Mouse (Mus musculus) layer of hippocampus, adult 11-12 months (tissue): ENCODE results near the gene Tmem231.
A peak's percentile ranks its signal among the peaks of the same experiment; 100 is the strongest.

Experiments used
- DNase-seq: peaks from one replicate; pipeline ENCODE4 v3.0.0; 2022; ENCODE audit warnings: low spot score

Tmem231 gene

GRCm38 (mm10) chr8:111905500-111906121, 28.1 kb downstream of the Tmem231 start:
- no peak for DNase-seq

- no peak for DNase-seq
These were observed 31.6 kb downstream of the Tmem231 start for GRCm38 (mm10) chr8:111902080-111902479.

GRCm38 (mm10) chr8:111898586-111898985, 35.1 kb downstream of the Tmem231 start:
- no peak for DNase-seq

DNA sequence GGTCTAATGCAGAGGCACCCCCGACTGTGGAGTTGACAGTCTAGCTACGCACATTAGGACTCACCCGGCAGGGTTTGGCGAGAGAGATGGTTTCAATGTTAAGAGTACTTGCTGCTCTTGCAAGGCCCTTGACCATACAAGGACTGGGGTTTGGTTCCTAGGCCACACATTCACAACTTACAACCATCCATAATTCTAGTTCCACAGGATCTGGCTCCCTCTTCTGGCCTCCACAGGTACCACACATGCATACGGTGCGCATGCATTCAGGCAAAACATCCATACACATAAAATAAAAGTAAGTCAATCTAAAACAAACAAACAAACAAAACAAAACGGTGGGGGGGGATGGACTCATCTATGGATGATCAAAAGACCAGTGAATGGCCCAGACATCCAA, 38.7 kb downstream of the Tmem231 start:
- no peak for DNase-seq

DNA sequence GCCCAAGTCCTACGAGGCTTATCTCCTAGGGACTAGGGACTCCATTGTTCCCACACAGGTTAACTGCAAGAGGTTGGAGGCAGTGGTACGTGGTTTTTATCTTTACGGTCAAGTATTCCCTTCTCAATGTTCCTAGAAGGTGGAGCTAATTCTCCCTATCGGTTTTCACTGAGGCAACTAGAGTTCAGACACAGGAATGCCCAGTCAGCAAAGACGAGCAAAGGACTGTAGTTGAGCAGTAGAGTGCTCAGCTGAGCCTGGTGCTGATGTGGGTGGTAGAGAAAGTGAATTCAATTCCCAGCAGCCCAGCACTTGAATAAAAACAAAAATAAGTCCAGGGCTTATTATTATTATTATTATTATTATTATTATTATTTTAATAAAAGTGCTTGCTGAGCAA, 41.1 kb downstream of the Tmem231 start:
- no peak for DNase-seq

- DNase-seq, result no peak
These were observed 41.7 kb downstream of the Tmem231 start for GRCm38 (mm10) chr8:111891983-111892382.

GRCm38 (mm10) chr8:111890911-111891303, 42.8 kb downstream of the Tmem231 start:
- no peak for DNase-seq

GRCm38 (mm10) chr8:111889931-111890910, 43.5 kb downstream of the Tmem231 start:
- no peak for DNase-seq

GRCm38 (mm10) chr8:111888091-111888650, 45.5 kb downstream of the Tmem231 start:
- no peak for DNase-seq

DNA sequence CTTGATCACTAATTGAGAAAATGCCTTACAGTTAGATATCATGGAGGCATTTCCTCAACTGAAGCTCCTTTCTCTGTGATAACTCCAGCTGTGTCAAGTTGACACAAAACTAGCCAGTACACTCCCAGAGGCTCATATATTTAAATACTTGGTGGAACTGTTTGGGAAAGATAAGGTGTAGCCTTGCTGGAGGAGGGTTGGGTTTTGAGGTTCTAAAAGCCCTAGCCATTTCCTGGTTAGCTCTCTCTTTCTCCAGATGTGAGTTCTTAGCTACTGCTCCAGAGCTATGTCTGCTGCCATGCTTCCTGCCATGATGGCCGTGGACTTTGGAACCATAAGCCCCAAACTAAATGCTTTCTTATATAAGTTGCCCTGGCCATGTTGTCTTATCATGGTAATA, 46.2 kb downstream of the Tmem231 start:
- DNase-seq, result no peak

DNA sequence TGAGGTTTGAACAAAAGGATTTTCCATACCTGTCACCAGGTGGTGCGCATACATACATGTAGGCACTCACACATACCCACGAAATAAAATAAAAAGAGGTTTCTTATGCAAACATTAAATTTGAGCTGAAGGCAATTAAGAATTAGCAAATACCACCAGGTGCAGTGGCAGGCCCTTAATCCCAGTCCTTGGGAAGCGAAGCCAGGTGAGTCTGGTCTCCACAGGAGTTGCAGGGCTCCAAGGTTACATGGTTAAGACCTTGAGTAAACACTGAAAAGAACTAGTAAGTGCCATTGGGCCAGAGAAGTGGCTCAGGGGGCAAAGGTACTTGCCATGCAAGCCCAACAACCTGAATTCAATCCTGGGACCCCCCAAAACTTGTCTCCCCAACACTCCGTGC, 50.1 kb downstream of the Tmem231 start:
- no peak for DNase-seq

DNA sequence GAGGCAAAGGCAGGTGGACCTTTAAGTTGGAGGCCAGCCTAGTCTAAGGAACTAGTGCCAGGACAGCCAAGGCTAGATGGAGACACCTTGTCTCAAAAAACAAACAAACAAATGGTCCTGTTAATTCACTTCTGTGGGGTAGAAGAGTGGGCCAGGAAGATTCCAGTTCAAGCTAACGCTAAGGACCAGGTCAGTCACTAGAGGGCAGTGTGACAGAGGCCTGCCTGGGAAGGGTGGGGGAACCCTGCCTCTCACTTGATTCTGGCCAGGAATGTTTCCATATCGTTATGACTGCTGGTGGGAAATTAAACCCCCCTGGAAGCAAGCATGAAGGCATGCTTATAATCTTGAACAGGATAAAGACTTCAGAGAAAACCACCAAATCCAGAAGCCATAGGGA, 52.1 kb downstream of the Tmem231 start:
- peak; percentile 38 for DNase-seq

DNA sequence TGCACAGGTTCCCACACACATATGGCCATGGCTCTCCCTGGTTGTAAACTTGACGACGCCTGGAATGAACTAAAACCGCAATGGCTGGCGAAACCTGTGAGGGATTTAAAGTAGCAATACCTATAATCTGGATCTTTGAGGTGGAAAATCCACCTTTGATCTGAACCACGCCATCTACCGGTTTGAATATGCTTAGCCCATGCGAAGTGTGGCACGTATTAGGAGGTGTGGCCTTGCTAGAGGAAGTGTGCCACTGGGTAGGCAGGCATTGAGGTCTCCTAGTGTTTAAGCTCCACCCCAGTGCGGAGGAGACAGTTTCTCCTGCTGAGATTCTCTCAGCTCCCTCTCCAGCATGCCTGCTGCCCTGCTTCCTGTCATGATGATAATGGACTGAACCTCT, 56.0 kb downstream of the Tmem231 start:
- no peak for DNase-seq

DNA sequence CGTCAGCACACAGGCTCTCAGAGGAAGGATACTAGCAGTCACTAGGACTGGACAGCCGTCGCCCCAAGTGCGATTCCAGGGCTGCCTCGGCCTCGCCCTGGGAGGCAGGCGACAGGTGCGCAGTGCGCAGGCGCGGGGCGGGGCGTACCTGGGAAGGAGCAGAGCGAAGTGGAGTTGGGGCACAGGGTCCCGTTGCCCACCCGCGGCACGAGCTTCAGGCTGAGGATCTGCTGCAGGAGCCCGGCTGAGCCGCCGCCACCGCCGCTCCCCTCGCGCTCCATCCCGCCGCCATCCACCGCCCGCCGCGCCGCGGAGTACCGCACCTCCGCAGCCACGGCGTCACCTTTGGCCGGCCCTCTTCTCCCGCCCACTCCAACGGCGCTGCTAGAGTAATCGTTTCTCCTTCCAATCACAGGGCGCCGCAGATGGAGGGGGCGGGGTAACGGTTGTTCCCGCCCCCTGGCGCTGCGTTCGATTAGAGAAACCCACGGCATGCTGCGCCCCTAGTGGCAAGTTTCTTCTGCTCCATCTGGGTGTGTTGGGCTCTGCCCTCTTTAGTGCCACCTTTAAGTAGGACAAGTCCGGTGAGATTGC, 57.2 kb downstream of the Tmem231 start, which contains the start of gene Tmem170:
TSS of gene Tmem170 (minus strand) at position 396 of the 594 bp plus-strand sequence.
- DNase-seq, result peak; percentile 99

DNA sequence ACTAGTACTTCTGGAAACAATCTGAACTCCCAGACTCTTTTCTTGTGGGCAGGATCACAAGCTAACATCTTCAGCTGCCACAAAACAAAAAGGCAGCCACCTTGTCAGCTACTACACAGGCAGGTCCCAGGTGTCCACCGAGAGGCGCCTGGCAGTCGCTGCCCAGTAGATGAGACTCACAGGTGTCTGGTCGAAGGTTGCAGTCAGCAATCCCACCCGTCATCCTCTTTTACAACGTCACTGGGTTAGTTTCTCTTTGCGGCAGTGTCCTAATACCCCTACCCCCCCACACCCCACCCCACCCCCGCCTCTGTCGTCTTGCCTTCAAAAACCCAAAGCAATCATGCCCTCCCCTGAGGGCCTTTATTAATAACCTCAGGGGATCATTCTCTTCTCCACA, 57.9 kb downstream of the Tmem231 start:
- no peak for DNase-seq

DNA sequence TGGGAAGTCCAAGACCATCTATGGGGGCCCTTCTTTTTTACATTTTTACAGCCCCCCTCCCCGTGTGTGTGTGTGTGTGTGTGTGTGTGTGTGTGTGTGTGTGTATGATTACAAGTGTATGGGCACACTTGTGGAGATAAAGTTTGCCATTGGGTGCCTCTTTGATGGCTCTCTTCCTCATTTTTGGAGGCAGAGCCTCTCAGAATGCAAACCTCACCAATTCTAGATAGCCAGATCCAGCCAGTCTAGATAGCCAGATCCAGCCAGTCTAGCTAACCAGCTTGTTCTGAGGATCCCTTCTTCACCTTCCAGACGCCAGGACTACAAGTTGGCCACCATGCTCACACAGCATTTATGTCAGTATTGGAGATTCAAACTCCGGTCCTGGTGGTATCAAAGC, 62.4 kb downstream of the Tmem231 start:
- no peak for DNase-seq

DNA sequence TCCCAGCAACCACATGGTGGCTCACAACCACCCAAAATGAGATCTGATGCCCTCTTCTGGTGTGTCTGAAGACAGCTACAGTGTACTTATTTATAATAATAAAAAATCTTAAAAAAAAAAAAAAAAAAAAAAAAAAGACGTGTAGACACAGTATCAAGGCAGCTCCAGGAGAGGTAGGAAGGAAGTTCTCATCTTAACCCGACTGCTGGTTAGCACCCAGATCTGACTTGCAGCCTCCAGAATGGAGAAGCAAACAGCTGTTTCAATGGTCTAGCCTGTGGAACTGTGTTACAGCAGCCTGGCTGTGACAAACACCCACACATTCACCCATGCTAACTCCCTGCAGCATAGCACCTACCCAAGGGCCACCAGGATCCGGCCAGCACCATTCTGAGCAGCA, 63.3 kb downstream of the Tmem231 start:
- no peak for DNase-seq

DNA sequence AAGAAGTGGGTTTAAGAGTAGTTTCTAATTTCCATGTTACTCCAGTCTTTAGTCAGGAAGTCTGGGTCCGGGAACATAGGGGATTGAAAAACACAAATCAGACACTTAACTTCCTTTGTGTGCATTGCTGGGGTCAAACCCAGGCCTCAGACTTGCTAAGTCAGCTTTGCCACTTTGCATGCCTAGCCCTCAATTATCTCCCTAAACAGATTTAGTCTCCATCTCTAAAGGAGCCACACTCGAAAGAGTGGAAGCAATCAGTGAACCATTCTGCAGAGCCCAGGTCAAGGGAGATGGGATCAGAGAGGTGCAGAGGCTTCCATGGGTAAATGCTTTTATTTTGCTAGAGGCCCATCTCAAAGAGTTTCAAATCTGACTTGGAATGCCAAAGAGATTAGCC, 65.0 kb downstream of the Tmem231 start:
- DNase-seq, result no peak

DNA sequence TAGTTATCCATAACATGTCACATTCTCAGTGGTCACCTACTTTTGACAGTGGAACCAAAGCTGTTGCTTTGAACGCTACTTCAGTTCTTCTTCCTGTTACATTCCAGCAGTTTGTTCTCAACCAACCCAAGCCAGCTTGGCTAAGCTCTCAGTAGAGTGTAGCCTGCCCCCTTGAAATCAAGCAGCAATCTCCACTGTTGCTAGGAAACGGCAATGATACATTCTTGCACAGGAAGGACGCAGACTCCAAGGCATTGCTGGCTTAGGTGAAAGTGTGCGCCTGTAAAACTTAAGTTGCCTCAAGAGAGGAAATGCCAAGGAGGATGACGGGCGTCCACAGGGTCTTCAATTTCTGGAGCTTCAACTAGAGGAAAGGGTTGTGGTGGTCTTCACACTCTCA, 67.8 kb downstream of the Tmem231 start:
- DNase-seq, result no peak

DNA sequence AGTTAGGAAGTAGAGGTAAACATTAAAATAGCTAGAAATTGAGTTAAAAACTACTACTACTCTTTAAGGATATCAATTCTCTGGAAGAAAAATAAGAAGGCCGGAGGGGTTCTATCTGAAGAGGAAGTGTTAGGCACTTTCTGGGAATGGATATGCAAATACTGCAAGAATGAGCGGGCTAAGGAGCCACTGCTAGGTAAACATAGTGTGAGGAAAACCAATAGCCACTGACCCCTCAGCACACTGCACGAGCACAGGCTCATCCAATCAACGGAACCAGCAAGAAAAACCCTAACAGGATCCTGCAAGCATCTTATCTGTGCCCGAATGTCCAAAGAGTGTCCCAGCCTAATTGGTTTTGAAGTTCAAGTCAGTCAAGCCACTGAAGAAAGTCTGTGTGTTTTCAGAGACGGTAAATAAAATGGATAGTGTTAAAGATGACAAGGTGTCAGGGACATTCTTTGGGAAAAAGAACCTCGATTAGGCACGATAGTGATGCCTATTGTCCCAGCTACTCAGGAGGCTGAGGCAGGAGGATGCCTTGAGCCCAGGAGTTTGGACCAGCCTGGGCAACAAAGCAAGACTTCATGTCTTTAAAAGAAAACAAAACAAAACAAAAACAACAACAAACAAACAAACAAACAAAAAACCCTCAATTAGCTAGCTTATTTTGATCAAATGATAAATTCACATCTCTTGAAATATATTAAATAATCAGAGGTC, 68.4 kb downstream of the Tmem231 start:
- no peak for DNase-seq

DNA sequence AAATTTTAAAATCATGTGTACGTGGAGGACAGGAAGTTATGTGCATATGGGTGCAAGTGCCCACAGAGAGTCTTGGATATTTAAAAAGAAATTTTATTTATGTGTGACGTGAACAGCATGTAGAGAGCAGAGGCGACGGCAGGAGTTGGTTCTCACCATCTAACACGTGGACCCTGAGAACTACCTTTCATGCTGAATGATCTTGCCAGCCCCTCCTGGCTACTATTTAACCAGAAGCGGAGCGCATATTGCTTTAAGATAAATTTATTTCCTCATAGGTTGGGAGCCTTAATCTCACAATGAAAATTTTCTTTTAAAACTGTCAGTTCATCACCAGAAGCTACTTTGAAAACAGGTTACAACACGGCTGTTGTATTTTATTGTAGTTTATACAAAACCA, 69.0 kb downstream of the Tmem231 start:
- DNase-seq, result no peak

DNA sequence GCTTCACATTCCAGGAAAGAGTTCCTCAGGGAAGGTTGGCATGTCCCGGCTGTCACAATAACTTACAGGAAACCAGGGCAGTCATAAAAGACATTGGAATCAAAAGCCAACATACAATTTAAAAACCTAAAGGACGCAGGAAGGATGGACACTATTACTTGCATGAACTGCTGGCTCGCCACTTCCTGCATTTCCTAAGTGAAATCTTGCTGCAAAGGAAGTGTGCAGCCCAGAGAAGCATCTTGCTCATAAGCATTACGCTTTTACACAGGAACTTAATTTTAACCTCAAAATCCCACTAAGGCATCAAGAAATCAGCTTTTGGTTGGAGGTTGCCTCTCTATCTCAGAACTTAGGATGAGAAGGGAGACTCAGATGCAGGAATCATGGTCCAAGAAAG, 70.4 kb downstream of the Tmem231 start:
- DNase-seq, result no peak
